Mouse (Mus musculus): Measurements from ENCODE around the gene Itgb1. TPM values are rescaled to one million over a fixed set of nuclear protein-coding genes. Genes with fewer than 3 reads are reported as not detected.

The Itgb1 gene
- 100 to 1,000 TPM in 23 of 26 experiments, 10 to 100 TPM in 3; 79.3 to 247 (median 149) TPM for total RNA-seq (2018; cell fraction: chromatin; rRNA removed)
- total RNA-seq (2018; cell fraction: cytosol; rRNA removed): 100 to 1,000 TPM; 244 to 564 (median 360) TPM
- total RNA-seq (2018; cell fraction: nucleus; rRNA removed): 100 to 1,000 TPM; 243 to 657 (median 475) TPM
- 310 to 487 TPM (median 468 TPM) in 3 replicates for polyA plus RNA-seq (2018)

DNA sequence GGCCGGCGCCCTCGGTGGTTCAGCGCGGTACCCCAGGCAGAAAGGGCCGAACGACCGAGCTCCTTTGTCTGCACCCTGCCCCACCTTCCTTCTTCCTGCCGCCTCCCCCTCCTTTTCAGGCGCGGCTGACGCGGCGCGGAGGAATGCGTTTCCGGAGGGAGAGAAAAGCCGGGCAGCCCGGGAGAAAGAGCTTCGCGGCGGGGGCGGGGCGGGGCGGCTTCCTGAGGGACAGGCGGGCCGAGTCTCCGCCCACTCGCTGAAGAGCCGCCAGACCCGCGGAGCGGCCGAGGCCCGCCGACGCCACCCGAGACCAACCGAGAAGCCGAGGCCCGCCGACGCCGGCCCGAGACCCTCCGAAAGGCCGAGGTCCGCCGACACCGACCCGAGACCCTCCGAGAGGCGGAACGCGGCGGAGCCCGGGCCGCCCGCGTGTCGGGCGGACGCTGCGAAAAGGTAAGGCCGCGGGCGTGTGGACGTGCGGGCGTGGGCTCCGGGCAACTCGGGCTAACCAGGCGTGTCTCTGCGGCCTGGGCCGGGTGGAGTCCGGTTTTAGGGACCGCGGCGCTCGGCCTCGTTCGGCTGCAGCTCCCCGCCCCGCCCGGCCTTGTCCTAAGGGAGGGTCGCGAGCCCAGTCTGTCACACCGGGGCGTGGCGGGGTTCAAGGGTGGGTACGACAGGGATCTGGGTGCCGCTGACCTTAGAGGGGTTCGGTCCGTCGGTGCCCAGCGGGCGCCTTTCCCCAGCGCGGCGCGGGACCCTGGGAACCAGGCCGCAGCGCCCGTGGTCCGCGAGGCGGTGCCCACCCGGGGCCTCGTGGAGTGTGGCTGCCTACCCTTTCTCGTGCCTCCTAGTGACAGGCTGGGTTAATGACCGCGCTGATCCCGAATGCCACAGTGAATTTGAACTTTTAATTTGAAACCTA, at the start of gene Itgb1:
Itgb1 (plus strand) TSS at position 148 of the 922 bp plus-strand sequence.
- Histone ChIP-seq H3K79me2 (ENCODE audit: inconsistent target) (peaks cover 47% of the 10 kb centered on the region), H3K36me3 (ENCODE audit: inconsistent target) (no peaks in the 10 kb centered on the region), H3K27ac (peak within 1 kb of the TSS; percentile 86), H3K4me3 (ENCODE audit: inconsistent target) (peak within 1 kb of the TSS; percentile 64)
- under 1% methylated on average over 96 of the region's 113 CpGs for WGBS (ENCODE audit: missing documents)

DNA sequence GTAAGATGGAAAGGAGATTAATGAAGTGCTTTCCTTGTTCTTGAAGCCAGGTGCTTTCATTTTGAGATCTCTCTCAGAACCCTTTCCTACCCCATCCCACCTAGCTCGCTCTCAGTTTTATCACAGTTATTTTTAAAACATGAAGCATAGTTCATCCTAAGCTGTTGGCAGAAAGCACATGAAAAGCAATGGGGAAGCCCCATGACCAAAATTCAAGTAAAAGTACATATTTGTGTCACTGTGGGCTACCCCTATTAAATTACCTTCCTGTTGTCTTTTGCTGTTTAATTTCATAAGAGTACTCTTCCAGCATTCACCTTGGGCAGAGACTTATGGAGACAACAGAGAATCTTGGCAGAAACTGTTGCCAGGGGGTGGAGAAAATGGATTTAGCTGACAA, 42.4 kb upstream of the Itgb1 start:
- 88% methylated on average over 1 of the region's 1 CpGs for WGBS (ENCODE audit: missing documents)
- Histone ChIP-seq H3K36me3 (ENCODE audit: inconsistent target) (no peaks in the 10 kb centered on the region), H3K4me3 (ENCODE audit: inconsistent target) (no peak overlapping the region), H3K79me2 (ENCODE audit: inconsistent target) (no peaks in the 10 kb centered on the region), H3K27ac (no peak overlapping the region)

DNA sequence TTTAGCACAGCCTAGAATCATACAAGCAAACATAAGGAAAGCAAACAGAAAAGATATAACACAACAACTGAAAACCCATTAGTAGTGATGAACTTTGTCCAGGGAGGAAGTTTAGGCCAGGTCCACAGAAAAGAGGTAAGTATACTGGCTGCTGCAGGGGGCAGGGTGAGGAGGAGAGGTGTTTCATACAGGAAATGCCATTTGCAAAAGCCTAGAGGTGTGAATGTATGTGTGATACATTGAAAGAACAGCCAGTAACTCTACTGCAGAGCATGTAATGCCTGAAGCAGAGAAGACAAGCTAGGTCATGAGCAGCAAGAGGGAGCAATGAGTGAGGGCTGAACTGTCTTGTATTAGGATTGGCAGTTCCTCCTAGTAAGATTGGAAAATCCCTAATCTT, 40.0 kb upstream of the Itgb1 start:
- Histone ChIP-seq H3K4me3 (ENCODE audit: inconsistent target) (no peak overlapping the region), H3K79me2 (ENCODE audit: inconsistent target) (no peaks in the 10 kb centered on the region), H3K36me3 (ENCODE audit: inconsistent target) (no peaks in the 10 kb centered on the region), H3K27ac (no peak overlapping the region)

DNA sequence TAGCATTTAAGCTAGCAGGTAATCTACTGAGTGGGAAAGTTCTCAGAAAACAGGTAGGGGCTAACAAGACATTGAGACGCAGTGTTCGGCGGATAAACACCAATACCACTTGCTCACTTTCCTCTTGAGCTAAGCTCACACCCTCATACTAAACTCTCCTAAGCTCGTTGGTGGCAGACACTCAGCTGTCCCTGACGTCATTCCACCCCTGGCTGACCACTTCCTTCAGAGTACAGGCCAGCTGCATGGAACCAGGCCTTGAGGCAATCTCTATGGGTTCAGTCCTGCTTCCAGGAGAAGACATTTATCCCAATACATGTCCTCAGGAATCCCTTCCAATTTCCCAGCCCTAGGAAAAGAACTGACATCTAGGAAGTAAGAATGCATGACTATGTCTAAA, 39.0 kb upstream of the Itgb1 start:
- no peaks in the 10 kb centered on the region for H3K36me3 ChIP-seq (ENCODE audit: inconsistent target)
- WGBS (ENCODE audit: missing documents): 67% methylated on average over 5 of the region's 5 CpGs
- no peak overlapping the region for H3K27ac ChIP-seq
- no peaks in the 10 kb centered on the region for H3K79me2 ChIP-seq (ENCODE audit: inconsistent target)
- H3K4me3 ChIP-seq (ENCODE audit: inconsistent target): no peak overlapping the region

DNA sequence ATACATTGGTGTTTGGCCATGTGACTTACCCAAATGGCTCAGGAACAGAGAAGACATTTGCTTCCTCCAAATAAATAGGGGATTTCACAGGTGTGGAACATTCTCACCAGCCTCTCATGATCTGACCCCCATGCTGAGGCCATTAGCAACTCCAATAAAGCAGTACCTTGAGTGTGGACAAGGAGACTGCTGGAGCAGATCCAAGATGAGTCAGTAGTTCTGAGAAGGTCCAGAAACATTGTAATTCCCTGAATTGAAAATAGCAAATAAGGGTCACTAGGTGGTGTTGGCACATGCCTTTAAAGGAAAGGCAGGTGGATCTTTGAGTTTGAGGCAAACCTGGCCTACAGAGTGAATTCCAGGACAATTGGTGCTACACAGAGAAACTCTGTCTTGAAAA, 37.4 kb upstream of the Itgb1 start:
- no peaks in the 10 kb centered on the region for H3K79me2 ChIP-seq (ENCODE audit: inconsistent target)
- no peaks in the 10 kb centered on the region for H3K36me3 ChIP-seq (ENCODE audit: inconsistent target)
- no peak overlapping the region for H3K4me3 ChIP-seq (ENCODE audit: inconsistent target)
- no peak overlapping the region for H3K27ac ChIP-seq

DNA sequence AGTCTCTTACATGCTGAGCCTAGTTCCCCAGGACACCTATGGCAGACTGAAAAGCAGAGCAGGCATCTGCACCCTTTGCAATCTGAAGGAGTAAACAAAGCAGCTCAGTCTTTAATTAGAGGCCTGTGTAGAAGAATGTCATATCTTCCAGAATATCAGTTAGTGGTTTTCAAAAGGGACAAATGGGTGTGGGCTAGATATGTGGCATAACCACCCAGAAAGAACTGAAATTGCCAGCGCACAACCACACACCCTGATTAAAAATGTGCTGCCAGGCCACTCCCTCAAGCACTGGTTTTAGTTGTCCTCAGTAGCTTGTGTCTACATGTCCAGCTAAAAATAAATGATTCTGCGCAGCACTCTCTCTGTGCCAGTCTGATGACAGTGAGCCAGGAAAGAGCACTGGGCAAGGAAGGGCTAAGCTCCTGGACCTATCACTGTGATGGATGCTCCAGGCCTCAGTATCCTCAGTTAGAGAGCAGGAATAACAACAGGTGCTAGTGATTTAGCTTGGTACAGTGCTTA, 35.1 kb upstream of the Itgb1 start:
- Histone ChIP-seq H3K79me2 (ENCODE audit: inconsistent target) (no peaks in the 10 kb centered on the region), H3K36me3 (ENCODE audit: inconsistent target) (no peaks in the 10 kb centered on the region), H3K27ac (no peak overlapping the region), H3K4me3 (ENCODE audit: inconsistent target) (no peak overlapping the region)
- WGBS (ENCODE audit: missing documents): 74% methylated on average over 2 of the region's 2 CpGs

DNA sequence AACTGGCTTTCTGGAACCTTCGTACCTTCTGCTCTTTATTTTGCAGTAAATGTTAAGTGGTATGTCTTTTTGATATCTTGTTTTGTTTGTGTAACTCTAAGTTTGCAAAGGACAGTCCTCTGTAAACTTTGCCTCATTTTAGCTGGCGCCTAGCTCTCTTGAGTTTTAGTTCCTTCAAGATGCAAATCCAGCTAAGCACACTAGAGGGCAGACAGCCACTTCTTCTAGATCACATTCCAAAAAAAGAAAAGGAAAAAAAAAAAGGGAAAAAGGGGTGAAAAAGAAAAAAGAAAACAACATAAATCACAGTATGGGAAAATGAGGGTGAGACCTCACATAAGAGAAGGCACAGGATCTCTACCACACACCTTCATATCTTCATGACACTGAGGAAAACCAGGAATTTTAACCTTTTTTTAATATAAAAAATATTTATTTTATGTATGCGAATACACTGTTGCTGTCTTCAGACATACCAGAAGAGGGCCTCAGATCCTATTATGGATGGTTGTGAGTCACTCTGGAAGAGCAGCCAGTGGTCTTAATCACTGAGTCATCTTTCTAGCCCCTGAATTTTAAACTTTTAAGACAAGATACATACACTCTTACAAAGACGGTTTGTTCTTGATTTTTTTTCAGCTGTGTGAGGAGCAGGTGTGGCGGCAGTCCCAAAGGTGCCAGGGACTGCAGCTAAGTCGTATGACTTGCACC, 32.9 kb upstream of the Itgb1 start:
- Histone ChIP-seq H3K36me3 (ENCODE audit: inconsistent target) (no peaks in the 10 kb centered on the region), H3K79me2 (ENCODE audit: inconsistent target) (no peaks in the 10 kb centered on the region), H3K27ac (no peak overlapping the region), H3K4me3 (ENCODE audit: inconsistent target) (no peak overlapping the region)
- 46% methylated on average over 5 of the region's 6 CpGs for WGBS (ENCODE audit: missing documents)

DNA sequence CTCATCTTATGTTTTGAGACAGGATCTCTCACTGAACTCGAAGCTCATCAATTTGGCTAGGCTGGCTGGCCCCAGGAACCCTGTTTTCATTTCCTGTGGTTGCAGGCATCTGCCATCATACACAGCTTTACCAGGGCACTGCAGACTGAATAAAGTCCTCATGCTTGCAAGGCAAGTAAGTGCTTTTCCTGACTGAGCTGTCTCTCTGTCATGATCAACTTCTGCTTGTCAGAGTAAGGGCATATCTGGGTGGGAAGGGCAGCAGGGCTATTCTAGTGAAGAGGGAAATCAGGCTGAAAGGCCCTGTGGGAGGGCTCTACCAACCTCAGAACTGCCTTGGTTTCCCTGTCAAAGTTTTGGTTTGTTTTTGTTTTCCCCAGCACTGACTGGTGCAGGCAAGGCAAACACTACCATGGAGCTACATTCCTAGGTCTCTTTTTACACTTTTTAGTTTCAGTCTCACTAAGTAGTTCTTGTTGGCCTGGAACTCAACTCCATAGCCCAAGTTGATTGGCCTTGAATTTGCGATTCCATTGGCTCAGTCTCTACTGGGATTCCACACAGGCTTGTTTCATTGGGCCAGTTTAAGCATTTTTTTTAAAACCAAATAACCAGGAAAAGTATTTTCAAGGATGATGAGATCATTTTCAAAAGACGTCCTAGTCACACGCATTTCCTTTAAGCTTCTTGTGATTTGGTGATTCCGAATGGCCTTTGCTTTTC, 31.7 kb upstream of the Itgb1 start:
- WGBS (ENCODE audit: missing documents): 25% methylated on average over 5 of the region's 5 CpGs
- H3K27ac ChIP-seq: peak overlapping the region; percentile 97
- H3K4me3 ChIP-seq (ENCODE audit: inconsistent target): no peak overlapping the region
- no peaks in the 10 kb centered on the region for H3K79me2 ChIP-seq (ENCODE audit: inconsistent target)
- no peaks in the 10 kb centered on the region for H3K36me3 ChIP-seq (ENCODE audit: inconsistent target)

DNA sequence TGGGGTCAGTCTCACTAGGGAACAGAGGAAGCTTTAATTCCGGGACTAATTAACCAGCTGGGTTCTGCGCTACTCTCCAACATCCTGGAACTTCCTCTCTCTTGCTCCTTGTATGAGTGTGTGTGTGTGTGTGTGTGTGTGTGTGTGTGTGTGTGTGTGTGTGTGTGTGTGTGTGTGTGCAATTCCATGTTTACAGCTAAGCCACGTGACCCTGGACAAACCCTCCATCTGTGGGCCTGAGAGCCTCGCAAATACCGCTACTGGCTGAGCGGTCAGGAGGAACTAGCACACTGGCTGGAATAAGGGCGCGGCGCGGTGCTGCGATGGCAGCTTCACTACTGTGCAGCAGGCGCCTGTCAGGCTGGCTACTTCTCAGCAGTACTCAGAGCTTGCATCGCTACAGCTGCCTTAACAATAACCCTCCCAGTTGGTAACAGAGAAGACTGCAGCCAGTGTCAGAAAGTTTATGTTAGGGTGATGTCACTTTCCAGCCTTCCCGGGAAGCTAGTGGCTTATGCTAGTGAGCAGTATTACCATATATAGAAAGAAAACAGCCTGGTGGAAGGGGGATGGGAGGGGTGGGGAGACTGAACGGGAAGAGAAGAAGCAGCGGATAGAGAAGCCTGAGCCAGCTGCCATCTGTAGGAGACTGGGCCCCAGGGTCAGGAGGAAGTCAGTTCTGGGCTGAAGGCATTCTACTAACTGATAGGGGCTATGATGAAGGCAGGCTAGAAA, 30.9 kb upstream of the Itgb1 start:
- peak overlapping the region; percentile 97 for H3K27ac ChIP-seq
- 0% methylated on average over 14 of the region's 16 CpGs for WGBS (ENCODE audit: missing documents)
- H3K36me3 ChIP-seq (ENCODE audit: inconsistent target): no peaks in the 10 kb centered on the region
- peak overlapping the region; percentile 10; the same call in 1 of the 2 replicates for H3K4me3 ChIP-seq (ENCODE audit: inconsistent target)
- H3K79me2 ChIP-seq (ENCODE audit: inconsistent target): no peaks in the 10 kb centered on the region

DNA sequence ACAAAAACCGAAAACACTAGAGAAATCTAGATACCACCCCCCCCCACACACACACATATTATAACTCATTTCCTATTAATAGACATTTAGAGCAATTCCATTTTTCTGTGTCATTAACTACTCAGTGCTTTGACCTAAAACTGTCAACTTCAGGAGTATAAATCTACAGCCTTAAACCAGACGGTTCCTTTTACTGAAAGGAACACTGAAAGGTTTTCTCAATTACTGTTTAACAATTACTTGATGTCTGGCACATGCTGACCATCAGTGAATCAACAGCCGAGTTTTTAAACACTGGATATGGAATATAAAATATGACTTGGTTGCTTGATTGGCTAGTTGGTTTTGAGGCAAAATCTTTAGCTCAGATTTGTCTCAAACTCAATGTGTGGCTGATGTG, 23.3 kb upstream of the Itgb1 start:
- Histone ChIP-seq H3K79me2 (ENCODE audit: inconsistent target) (no peaks in the 10 kb centered on the region), H3K4me3 (ENCODE audit: inconsistent target) (no peak overlapping the region), H3K36me3 (ENCODE audit: inconsistent target) (no peaks in the 10 kb centered on the region), H3K27ac (no peak overlapping the region)
- 61% methylated on average over 3 of the region's 3 CpGs for WGBS (ENCODE audit: missing documents)

DNA sequence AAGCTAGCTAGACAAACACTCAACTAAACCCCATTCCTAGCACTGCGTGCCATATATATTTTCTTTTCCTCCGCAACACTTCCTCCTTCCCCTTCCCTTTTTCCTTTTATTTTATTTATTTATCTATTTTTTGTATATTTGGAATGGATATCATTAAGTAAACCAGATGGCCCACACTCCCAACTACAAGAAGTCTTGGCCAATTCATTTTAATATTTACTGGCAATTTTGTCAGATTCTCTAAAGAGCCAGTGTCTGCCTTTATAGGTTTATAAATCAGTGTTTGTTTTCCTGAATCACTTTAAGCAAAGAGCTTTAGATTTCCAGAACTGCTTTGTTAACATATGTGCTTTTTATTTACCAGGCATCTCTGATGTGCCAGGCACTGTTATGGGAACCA, 22.8 kb upstream of the Itgb1 start:
- no peak overlapping the region for H3K27ac ChIP-seq
- 83% methylated on average over 2 of the region's 2 CpGs for WGBS (ENCODE audit: missing documents)
- no peaks in the 10 kb centered on the region for H3K79me2 ChIP-seq (ENCODE audit: inconsistent target)
- H3K4me3 ChIP-seq (ENCODE audit: inconsistent target): no peak overlapping the region
- no peaks in the 10 kb centered on the region for H3K36me3 ChIP-seq (ENCODE audit: inconsistent target)

DNA sequence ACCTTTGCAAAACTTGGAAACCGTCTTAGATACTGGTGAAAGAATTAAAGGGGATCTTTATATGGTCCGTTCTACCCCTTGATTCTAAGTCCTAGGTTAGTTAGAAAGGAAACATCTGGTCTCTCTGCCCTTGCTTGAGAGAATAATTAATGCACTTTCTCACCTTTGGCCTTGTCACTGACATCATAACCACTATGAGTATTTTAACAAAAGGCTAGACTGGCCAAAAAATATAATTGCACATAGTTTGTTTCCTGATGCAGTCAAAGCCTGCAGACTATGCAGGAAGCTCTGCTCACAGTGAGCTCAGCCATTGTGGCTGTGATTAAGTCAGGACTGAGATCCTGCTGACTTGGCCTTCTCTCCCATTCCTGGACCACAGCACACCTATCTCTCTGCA, 22.3 kb upstream of the Itgb1 start:
- H3K4me3 ChIP-seq (ENCODE audit: inconsistent target): no peak overlapping the region
- H3K79me2 ChIP-seq (ENCODE audit: inconsistent target): no peaks in the 10 kb centered on the region
- no peaks in the 10 kb centered on the region for H3K36me3 ChIP-seq (ENCODE audit: inconsistent target)
- 45% methylated on average over 2 of the region's 2 CpGs for WGBS (ENCODE audit: missing documents)
- no peak overlapping the region for H3K27ac ChIP-seq

DNA sequence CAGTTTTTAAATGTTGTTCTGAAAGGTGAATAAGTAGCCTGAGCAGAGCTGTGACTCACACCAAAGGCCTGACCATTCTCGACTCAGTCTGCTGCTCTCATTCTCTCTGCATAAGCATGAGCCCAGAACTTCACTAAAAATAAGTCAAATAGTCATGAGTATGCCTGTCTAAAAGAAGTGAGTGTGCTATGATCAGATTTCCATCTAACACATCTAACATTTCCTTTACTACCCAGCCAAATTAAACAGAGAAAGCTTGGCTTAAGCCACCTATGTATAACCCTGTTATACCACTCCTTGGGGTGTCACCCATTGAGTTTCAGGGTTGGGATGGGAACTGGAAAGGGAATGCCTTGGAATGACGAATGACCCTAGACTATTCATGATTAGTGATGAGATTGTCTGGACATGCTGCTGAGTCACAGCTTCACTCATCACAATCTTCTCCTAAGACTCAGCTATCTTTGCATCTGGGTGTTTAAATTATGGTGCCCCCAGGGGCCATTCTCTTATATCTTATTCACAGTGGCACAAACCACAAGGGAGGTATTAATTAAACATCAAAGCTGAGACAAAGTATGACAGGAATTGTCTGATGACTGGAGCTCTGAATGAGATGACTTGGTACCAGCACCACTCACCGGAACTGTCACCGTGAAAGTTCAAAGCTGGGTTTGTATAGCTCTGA, 18.7 kb upstream of the Itgb1 start:
- H3K36me3 ChIP-seq (ENCODE audit: inconsistent target): no peaks in the 10 kb centered on the region
- H3K27ac ChIP-seq: no peak overlapping the region
- WGBS (ENCODE audit: missing documents): 92% methylated on average over 3 of the region's 4 CpGs
- no peaks in the 10 kb centered on the region for H3K79me2 ChIP-seq (ENCODE audit: inconsistent target)
- no peak overlapping the region for H3K4me3 ChIP-seq (ENCODE audit: inconsistent target)
